Mouse (Mus musculus) stomach, embryonic 14.5 days (tissue): Measurements from ENCODE around the gene Srms. TPM values are rescaled to one million over a fixed set of nuclear protein-coding genes. Genes with fewer than 3 reads are reported as not detected.
A peak's percentile ranks its signal among the peaks of the same experiment; 100 is the strongest.

Experiments used
- ATAC-seq: fragments of 200-750 bp; cut with Nextera tagmentation; 2 replicates; pipeline ENCODE4 v1.8.0; 2017; ENCODE audit warnings: low read depth, moderate TSS enrichment; ENCODE audit not compliant: insufficient number of reproducible peaks, insufficient read depth, low FRiP score
- H3K27ac ChIP-seq: fragments of 300-500 bp; sonication (generic); 2 replicates; pipeline ENCODE4 v1.5.1; 2014; ENCODE audit warnings: mild to moderate bottlenecking, low read length, moderate library complexity, mixed read lengths
- H3K27me3 ChIP-seq: fragments of 300-500 bp; sonication (generic); 2 replicates; pipeline ENCODE4 v1.6.1; 2014; ENCODE audit warnings: low read length, control low read depth, mixed read lengths; ENCODE audit not compliant: control insufficient read depth, insufficient read depth
- H3K36me3 ChIP-seq: fragments of 300-500 bp; sonication (generic); 2 replicates; pipeline ENCODE4 v1.6.1; 2014; ENCODE audit warnings: mild to moderate bottlenecking, control low read depth, low read length, moderate library complexity, mixed read lengths; ENCODE audit not compliant: control insufficient read depth, insufficient read depth
- H3K4me1 ChIP-seq: fragments of 300-500 bp; sonication (generic); 2 replicates; pipeline ENCODE4 v1.6.1; 2014; ENCODE audit warnings: low read length, control low read depth, mixed read lengths; ENCODE audit not compliant: control insufficient read depth, insufficient read depth
- H3K4me2 ChIP-seq: fragments of 300-500 bp; sonication (generic); replicated peaks from 2 replicates; pipeline ENCODE4 v1.6.1; 2014; ENCODE audit warnings: low read depth, low read length, control low read depth
- H3K4me3 ChIP-seq: fragments of 300-500 bp; sonication (generic); 2 replicates; pipeline ENCODE4 v1.5.1; 2014; ENCODE audit warnings: low read depth, low read length, control low read depth
- H3K9ac ChIP-seq: fragments of 300-500 bp; sonication (generic); replicated peaks from 2 replicates; pipeline ENCODE4 v1.6.1; 2014; ENCODE audit warnings: low read depth, mild to moderate bottlenecking, control low read depth, low read length, moderate library complexity, mixed read lengths
- H3K9me3 ChIP-seq: fragments of 300-500 bp; sonication (generic); 2 replicates; pipeline ENCODE4 v1.6.1; 2016; ENCODE audit warnings: low read depth, low read length, control low read depth; ENCODE audit not compliant: control insufficient read depth
- WGBS: fragments of 180-500 bp; shearing (Covaris S2); extraction: QIAGEN DNeasy Blood & Tissue Kit; methylation state at CpG from one replicate; pipeline ENCODE4 v1.1.7; 2014; 5-methylcytosine and 5-hydroxymethylcytosine counted together
- polyA plus RNA-seq: library from polyadenylated mRNA; unstranded; fragments of >200 nt; fragmentation: Nextera tagmentation; extraction: Ambion mirVana; gene quantifications from 2 replicates; pipeline ENCODE4 v1.2.1, GENCODE M21; 2014

The Srms gene
- polyA plus RNA-seq, 1 experiment from 2014 or later: not detected

GRCm38 (mm10) chr2:181240806-181241440 lies 27.9 kb upstream of the Srms start:
- peak overlapping the region; percentile 52 for H3K4me2 ChIP-seq
- no peak for ATAC-seq
- H3K9ac ChIP-seq: no peak overlapping the region
- 94% methylated on average over 13 of the region's 13 CpGs for WGBS
- H3K4me1 ChIP-seq: no peaks in the 10 kb centered on the region
- no peak overlapping the region; the same call in 1 of the 2 replicates for H3K4me3 ChIP-seq
- H3K36me3 ChIP-seq: no peaks in the 10 kb centered on the region; the same call in 1 of the 2 replicates
- no peak overlapping the region for H3K27ac ChIP-seq
- H3K9me3 ChIP-seq: no peaks in the 10 kb centered on the region
- H3K27me3 ChIP-seq: no peaks in the 10 kb centered on the region

DNA sequence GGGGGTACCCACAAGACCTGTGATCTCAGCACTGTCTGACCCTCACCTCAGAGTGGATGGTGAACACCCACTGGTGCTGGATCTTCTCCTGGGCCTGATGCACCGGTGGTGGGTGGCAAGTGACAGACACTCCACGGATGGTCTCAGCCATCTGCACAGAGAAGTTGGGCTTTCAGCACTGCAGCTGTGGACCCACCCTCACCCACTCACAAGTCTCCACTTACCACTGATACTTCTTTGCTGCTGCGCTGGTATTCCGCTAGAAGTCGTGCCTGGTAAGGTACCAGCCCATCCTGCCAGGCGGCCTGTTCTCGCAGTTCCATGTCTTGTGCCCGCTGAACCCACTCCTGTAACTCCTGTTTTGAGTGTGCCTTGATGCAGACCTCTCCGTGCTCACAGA lies 26.3 kb upstream of the Srms start:
- H3K9me3 ChIP-seq: no peaks in the 10 kb centered on the region
- WGBS: 95% methylated on average over 9 of the region's 9 CpGs
- no peak overlapping the region for H3K4me2 ChIP-seq
- H3K27me3 ChIP-seq: no peaks in the 10 kb centered on the region
- no peak for ATAC-seq
- H3K4me1 ChIP-seq: no peaks in the 10 kb centered on the region
- H3K9ac ChIP-seq: no peak overlapping the region
- H3K27ac ChIP-seq: no peak overlapping the region
- H3K36me3 ChIP-seq: no peaks in the 10 kb centered on the region; the same call in 1 of the 2 replicates
- H3K4me3 ChIP-seq: no peak overlapping the region

GRCm38 (mm10) chr2:181238861-181239260 lies 25.9 kb upstream of the Srms start:
- Histone ChIP-seq H3K4me1 (no peaks in the 10 kb centered on the region), H3K36me3 (no peaks in the 10 kb centered on the region; the same call in 1 of the 2 replicates), H3K9me3 (no peaks in the 10 kb centered on the region), H3K4me2 (no peak overlapping the region), H3K27me3 (no peaks in the 10 kb centered on the region), H3K4me3 (no peak overlapping the region), H3K9ac (no peak overlapping the region), H3K27ac (no peak overlapping the region)
- no peak for ATAC-seq
- WGBS: 80% methylated on average over 2 of the region's 2 CpGs

DNA sequence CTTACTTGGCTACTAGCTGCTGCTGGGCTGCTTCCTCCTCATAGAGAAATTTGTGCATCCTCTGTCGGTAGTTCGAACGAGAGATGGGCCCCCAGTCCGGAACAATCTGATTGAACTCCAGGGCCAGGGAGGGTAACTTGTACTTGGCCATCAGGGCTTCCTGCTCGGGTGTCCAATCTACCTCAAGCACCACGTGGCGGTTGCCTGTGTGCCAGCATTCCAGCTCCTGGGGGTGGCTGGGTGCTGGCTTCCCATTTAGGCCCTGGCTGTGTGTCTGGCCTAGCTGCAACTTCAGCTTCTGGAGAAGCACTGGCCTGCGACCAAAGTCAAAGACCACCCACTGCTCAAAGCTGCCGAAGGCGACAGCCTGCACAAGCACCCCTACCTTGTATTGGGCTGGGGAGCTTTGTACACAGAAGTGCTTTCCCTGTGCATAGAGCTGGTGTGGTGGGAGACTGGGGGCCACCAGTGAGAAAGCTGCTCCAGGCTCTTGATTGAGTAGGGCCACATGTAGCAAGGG lies 25.2 kb upstream of the Srms start:
- H3K9me3 ChIP-seq: no peaks in the 10 kb centered on the region
- 86% methylated on average over 10 of the region's 10 CpGs for WGBS
- H3K4me2 ChIP-seq: no peak overlapping the region
- H3K27ac ChIP-seq: no peak overlapping the region
- H3K4me1 ChIP-seq: no peaks in the 10 kb centered on the region
- H3K27me3 ChIP-seq: no peaks in the 10 kb centered on the region
- no peak overlapping the region for H3K9ac ChIP-seq
- ATAC-seq: no peak
- no peaks in the 10 kb centered on the region; the same call in 1 of the 2 replicates for H3K36me3 ChIP-seq
- no peak overlapping the region for H3K4me3 ChIP-seq

- Histone ChIP-seq H3K4me3 (no peak overlapping the region), H3K36me3 (no peaks in the 10 kb centered on the region; the same call in 1 of the 2 replicates), H3K9me3 (no peaks in the 10 kb centered on the region), H3K27me3 (no peaks in the 10 kb centered on the region), H3K4me1 (no peaks in the 10 kb centered on the region), H3K9ac (no peak overlapping the region), H3K27ac (no peak overlapping the region), H3K4me2 (no peak overlapping the region)
- WGBS: 91% methylated on average over 17 of the region's 17 CpGs
- no peak for ATAC-seq
These were observed 24.4 kb upstream of the Srms start for GRCm38 (mm10) chr2:181237251-181238014.

DNA sequence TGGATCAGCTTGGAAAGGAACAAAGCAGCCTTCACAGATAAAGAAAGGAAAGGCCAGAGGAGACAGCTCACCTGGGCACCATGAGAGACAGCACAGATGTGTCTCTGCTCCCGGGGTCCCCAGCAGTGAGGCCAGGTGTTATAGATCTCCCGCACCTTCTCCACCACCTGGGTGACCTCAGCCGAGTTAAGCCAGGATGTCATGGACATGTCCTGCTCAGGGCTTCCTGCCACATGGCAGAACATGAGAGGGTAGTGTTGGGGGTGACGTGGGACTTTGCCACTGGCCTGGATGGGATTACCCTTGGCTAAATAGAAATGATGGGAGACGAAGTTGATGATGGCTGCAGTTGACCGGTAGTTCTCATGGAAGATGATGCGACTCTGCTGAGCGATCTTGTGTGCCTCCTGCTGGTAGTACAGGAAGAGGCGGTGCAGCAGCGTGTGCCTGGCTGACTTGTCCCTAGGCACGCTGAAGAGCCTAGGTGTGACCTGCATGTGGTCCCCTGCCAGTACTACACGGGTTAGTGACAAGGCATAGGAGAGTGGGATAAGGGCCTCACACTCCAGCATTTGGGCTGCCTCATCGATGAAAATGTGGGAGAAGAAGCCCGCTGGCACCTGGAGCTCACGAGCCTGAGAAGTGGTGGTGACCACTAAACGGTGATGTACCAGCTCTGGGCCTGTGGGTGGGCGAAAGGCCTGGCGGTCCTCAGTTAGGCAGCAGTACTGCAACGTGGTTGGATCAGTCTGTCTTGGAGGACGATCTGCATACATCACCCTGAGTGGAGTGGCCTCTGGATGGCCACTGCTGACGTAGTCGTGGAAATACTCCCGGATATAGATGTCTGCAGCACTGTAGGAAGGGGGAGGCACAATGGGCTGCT lies 22.9 kb upstream of the Srms start:
- H3K27ac ChIP-seq: no peak overlapping the region
- WGBS: 80% methylated on average over 23 of the region's 23 CpGs
- no peak overlapping the region for H3K4me3 ChIP-seq
- H3K4me2 ChIP-seq: no peak overlapping the region
- no peak overlapping the region for H3K9ac ChIP-seq
- no peak for ATAC-seq
- no peaks in the 10 kb centered on the region; the same call in 1 of the 2 replicates for H3K36me3 ChIP-seq
- H3K27me3 ChIP-seq: no peaks in the 10 kb centered on the region
- H3K9me3 ChIP-seq: no peaks in the 10 kb centered on the region
- H3K4me1 ChIP-seq: no peaks in the 10 kb centered on the region

GRCm38 (mm10) chr2:181234680-181235079 lies 21.7 kb upstream of the Srms start:
- 94% methylated on average over 11 of the region's 11 CpGs for WGBS
- no peak for ATAC-seq
- Histone ChIP-seq H3K27ac (no peak overlapping the region), H3K4me1 (no peaks in the 10 kb centered on the region), H3K36me3 (no peaks in the 10 kb centered on the region; the same call in 1 of the 2 replicates), H3K9ac (no peak overlapping the region), H3K4me3 (no peak overlapping the region), H3K4me2 (no peak overlapping the region), H3K27me3 (no peaks in the 10 kb centered on the region), H3K9me3 (no peaks in the 10 kb centered on the region)

GRCm38 (mm10) chr2:181233443-181233842 lies 20.5 kb upstream of the Srms start:
- H3K4me2 ChIP-seq: no peak overlapping the region
- no peak for ATAC-seq
- no peaks in the 10 kb centered on the region for H3K27me3 ChIP-seq
- no peaks in the 10 kb centered on the region for H3K4me1 ChIP-seq
- H3K36me3 ChIP-seq: no peaks in the 10 kb centered on the region; the same call in 1 of the 2 replicates
- no peak overlapping the region for H3K27ac ChIP-seq
- H3K4me3 ChIP-seq: no peak overlapping the region
- no peaks in the 10 kb centered on the region for H3K9me3 ChIP-seq
- no peak overlapping the region for H3K9ac ChIP-seq
- 90% methylated on average over 15 of the region's 15 CpGs for WGBS
